Mouse (Mus musculus) kidney, adult 2 months (tissue): Measurements from ENCODE around the gene Pla2r1.

Experiments
- CTCF ChIP-seq: fragments of 200-500 bp; conservative IDR thresholded peaks from 2 replicates; pipeline ENCODE4 v1.5.1; 2011; ENCODE audit warnings: low read depth, mild to moderate bottlenecking, control low read depth, low read length, moderate library complexity, mixed read lengths; ENCODE audit not compliant: insufficient read depth, insufficient read length
- POLR2A ChIP-seq: fragments of 200-500 bp; IDR thresholded peaks from one replicate; pipeline ENCODE4 v1.6.1; 2011; ENCODE audit warnings: low read depth, low read length, control low read depth

GRCm38 (mm10) chr2:60449732-60450131, 103.4 kb downstream of the Pla2r1 start:
- no peak for TF ChIP-seq CTCF
- TF ChIP-seq POLR2A: no peak
